In genomic region chr15:82223251-82223650, GRCm38 (mm10) we compare ENCODE assay signal across 15 mouse cellular contexts. TPM values are rescaled to one million over a fixed set of nuclear protein-coding genes. Genes with fewer than 3 reads are reported as not detected.
DNase-seq lines count a peak whose midpoint lies in the region; ATAC-seq and TF ChIP-seq lines count a peak whose summit lies in the region.
"Had no signal": no experiment of that assay in that cellular context is flagged by ENCODE, and none has a peak within 500 bp of the region (broad histone marks: within the 10 kb centered on the region; RNA-seq: fewer than 3 reads in every experiment).

No protein-coding gene starts in this region.

- no peak for ATAC-seq in forebrain, embryonic 16.5 days
- no peak for ATAC-seq in liver, embryonic 12.5 days
- no peak for ATAC-seq in liver, embryonic 11.5 days (replicated peaks; ENCODE audit: low FRiP score)
- no peak for ATAC-seq in liver, embryonic 15.5 days (ENCODE audit: insufficient read depth)

- no peak for TF ChIP-seq POLR2A in MEL (IDR thresholded peaks at IDR 0.05; ENCODE audit: control insufficient read depth in 1 of 2, insufficient read depth in 1 of 2, low read depth in 1 of 2, low read length in 2 of 2, poor library complexity in 1 of 2)

- no peak for TF ChIP-seq EP300 in MEL (IDR thresholded peaks at IDR 0.05; ENCODE audit: low read depth in 1 of 2, low read length in 2 of 2)

- peak overlapping the region; percentile 50 for H3K4me3 ChIP-seq in forebrain, embryonic 10.5 days
- no peak overlapping the region for H3K4me3 ChIP-seq in forebrain, embryonic 16.5 days (replicated peaks; ENCODE audit: low read length)
- H3K4me3 ChIP-seq in liver, embryonic 12.5 days, result peak overlapping the region; percentile 55
- H3K4me3 ChIP-seq in liver, embryonic 11.5 days (ENCODE audit: low read depth, low read length), result no peak overlapping the region
- no peak overlapping the region for H3K4me3 ChIP-seq in MEL (ENCODE audit: control insufficient read depth in 1 of 2, insufficient read depth in 1 of 2, low read depth in 2 of 2, low read length in 2 of 2)
- H3K4me3 ChIP-seq in liver, embryonic 15.5 days (replicated peaks), result peak overlapping the region; percentile 56; the same call in 1 of the 2 replicates

- H3K4me1 ChIP-seq in forebrain, embryonic 10.5 days, result peaks cover 48% of the 10 kb centered on the region
- peaks cover 11% of the 10 kb centered on the region for H3K4me1 ChIP-seq in forebrain, embryonic 16.5 days (replicated peaks; ENCODE audit: control insufficient read depth, insufficient read depth, low read length)
- H3K4me1 ChIP-seq in liver, embryonic 12.5 days, result peaks cover 44% of the 10 kb centered on the region
- H3K4me1 ChIP-seq in liver, embryonic 11.5 days (replicated peaks; ENCODE audit: control insufficient read depth, insufficient read depth, low read length), result peaks cover 6% of the 10 kb centered on the region
- H3K4me1 ChIP-seq in MEL (ENCODE audit: control insufficient read depth in 1 of 2, insufficient read depth in 2 of 2, low read length in 2 of 2), result peaks cover 0 to 24% of the 10 kb centered on the region in 2 experiments
- H3K4me1 ChIP-seq in liver, embryonic 15.5 days (replicated peaks), result peaks cover 30% of the 10 kb centered on the region

- H3K79me2 ChIP-seq in MEL (ENCODE audit: control insufficient read depth, insufficient read depth, low read length, poor library complexity), result no peaks in the 10 kb centered on the region

- DNase-seq in forebrain, embryonic 10.5 days (ENCODE audit: extremely low spot score, low spot score), result no peak
- DNase-seq in liver, embryonic 11.5 days (ENCODE audit: low spot score), result no peak
- no peak for DNase-seq in MEL (ENCODE audit: low read depth, low spot score)
- DNase-seq in right cerebral cortex, adult 18-20 months, result no peak
- no peak for DNase-seq in embryo, embryonic 10 days (ENCODE audit: low spot score)
- DNase-seq: adrenal gland, postnatal 10 days; cerebellum, postnatal 36 days; kidney, adult 9 months; lung, postnatal 36 days had no signal

- H3K27me3 ChIP-seq in forebrain, embryonic 10.5 days (ENCODE audit: poor library complexity, severe bottlenecking), result peaks cover 69% of the 10 kb centered on the region
- peaks cover 3% of the 10 kb centered on the region; the same call in 1 of the 2 replicates for H3K27me3 ChIP-seq in forebrain, embryonic 16.5 days (replicated peaks; ENCODE audit: control insufficient read depth, insufficient read depth, low read length)
- H3K27me3 ChIP-seq in liver, embryonic 12.5 days (replicated peaks), result peaks cover 82% of the 10 kb centered on the region
- H3K27me3 ChIP-seq in liver, embryonic 11.5 days (replicated peaks; ENCODE audit: control insufficient read depth, insufficient read depth, low read length), result peaks cover 43% of the 10 kb centered on the region
- no peaks in the 10 kb centered on the region for H3K27me3 ChIP-seq in MEL (ENCODE audit: control insufficient read depth in 1 of 2, insufficient read depth in 2 of 2, low read length in 2 of 2)
- H3K27me3 ChIP-seq in liver, embryonic 15.5 days, result peaks cover 81% of the 10 kb centered on the region

- peak overlapping the region; percentile 48; the same call in 1 of the 2 replicates for H3K27ac ChIP-seq in forebrain, embryonic 10.5 days
- no peak overlapping the region for H3K27ac ChIP-seq in forebrain, embryonic 16.5 days (ENCODE audit: low read length)
- no peak overlapping the region for H3K27ac ChIP-seq in liver, embryonic 12.5 days
- H3K27ac ChIP-seq in liver, embryonic 11.5 days (ENCODE audit: low read depth, low read length), result no peak overlapping the region
- no peak overlapping the region for H3K27ac ChIP-seq in MEL (ENCODE audit: control insufficient read depth, low read depth, low read length)
- no peak overlapping the region for H3K27ac ChIP-seq in liver, embryonic 15.5 days (replicated peaks)

- no peak for TF ChIP-seq CTCF in MEL (IDR thresholded peaks at IDR 0.05 in 2 of 3, conservative IDR thresholded peaks at IDR 0.05 in 1 of 3; ENCODE audit: control insufficient read depth in 1 of 3, insufficient read depth in 1 of 3, low read depth in 2 of 3, low read length in 3 of 3, poor library complexity in 1 of 3, severe bottlenecking in 1 of 3)

- no peak overlapping the region for H3K4me2 ChIP-seq in forebrain, embryonic 16.5 days (ENCODE audit: low read length)
- H3K4me2 ChIP-seq in liver, embryonic 12.5 days, result peak overlapping the region; percentile 71
- H3K4me2 ChIP-seq in liver, embryonic 11.5 days, result no peak overlapping the region
- peak overlapping the region; percentile 79 for H3K4me2 ChIP-seq in liver, embryonic 15.5 days

- no peaks in the 10 kb centered on the region for H3K9me3 ChIP-seq in forebrain, embryonic 10.5 days
- no peaks in the 10 kb centered on the region for H3K9me3 ChIP-seq in forebrain, embryonic 16.5 days (ENCODE audit: control insufficient read depth, low read length)
- H3K9me3 ChIP-seq in liver, embryonic 12.5 days (replicated peaks), result no peaks in the 10 kb centered on the region
- no peaks in the 10 kb centered on the region for H3K9me3 ChIP-seq in liver, embryonic 11.5 days (ENCODE audit: control insufficient read depth, low read length)
- H3K9me3 ChIP-seq in MEL (replicated peaks; ENCODE audit: insufficient read depth, low read length), result no peaks in the 10 kb centered on the region
- no peaks in the 10 kb centered on the region for H3K9me3 ChIP-seq in liver, embryonic 15.5 days (replicated peaks)

- H3K36me3 ChIP-seq in forebrain, embryonic 10.5 days (replicated peaks), result no peaks in the 10 kb centered on the region
- H3K36me3 ChIP-seq in forebrain, embryonic 16.5 days (ENCODE audit: control insufficient read depth, insufficient read depth), result no peaks in the 10 kb centered on the region
- H3K36me3 ChIP-seq in liver, embryonic 12.5 days, result no peaks in the 10 kb centered on the region
- no peaks in the 10 kb centered on the region for H3K36me3 ChIP-seq in liver, embryonic 11.5 days (ENCODE audit: control insufficient read depth, insufficient read depth, low read length)
- peaks cover 0 to 7% of the 10 kb centered on the region in 2 experiments; a peak in 2 of 4 replicates for H3K36me3 ChIP-seq in MEL (ENCODE audit: control insufficient read depth in 1 of 2, insufficient read depth in 2 of 2, low read length in 2 of 2)
- H3K36me3 ChIP-seq in liver, embryonic 15.5 days (replicated peaks), result no peaks in the 10 kb centered on the region

- WGBS in forebrain, embryonic 10.5 days, result 62% methylated on average over 7 of the region's 7 CpGs
- 66% methylated on average over 7 of the region's 7 CpGs for WGBS in forebrain, embryonic 16.5 days
- 17% methylated on average over 7 of the region's 7 CpGs for WGBS in liver, embryonic 12.5 days (ENCODE audit: insufficient replicate concordance)
- WGBS in liver, embryonic 11.5 days, result 21% methylated on average over 7 of the region's 7 CpGs
- WGBS in liver, embryonic 15.5 days (ENCODE audit: insufficient replicate concordance), result 26% methylated on average over 7 of the region's 7 CpGs

- TF ChIP-seq RAD21 in MEL (IDR thresholded peaks at IDR 0.05; ENCODE audit: low read depth, low read length), result no peak

- no peak overlapping the region for H3K9ac ChIP-seq in forebrain, embryonic 16.5 days (replicated peaks; ENCODE audit: low read depth, low read length)
- no peak overlapping the region for H3K9ac ChIP-seq in liver, embryonic 12.5 days
- H3K9ac ChIP-seq in liver, embryonic 11.5 days (ENCODE audit: low read depth, low read length), result no peak overlapping the region
- H3K9ac ChIP-seq in MEL (ENCODE audit: control insufficient read depth, low read depth, low read length, poor library complexity, severe bottlenecking), result no peak overlapping the region
- no peak overlapping the region for H3K9ac ChIP-seq in liver, embryonic 15.5 days

RNA-seq across cellular contexts. Expression of gene Tnfrsf13c, which starts 0.9 kb away (rescaled TPM):
- 0.18 TPM in 1 of 2 replicates, not detected in the other for polyA plus RNA-seq in forebrain, embryonic 10.5 days (2016; fragmentation: Nextera tagmentation; extraction: Ambion mirVana)
- polyA plus RNA-seq in forebrain, embryonic 16.5 days (2015; fragmentation: Nextera tagmentation; extraction: Ambion mirVana), result 0.10 and 0.25 TPM in 2 replicates
- polyA plus RNA-seq in liver, embryonic 12.5 days (2016; fragmentation: Nextera tagmentation; extraction: Ambion mirVana), result 0.30 TPM in 2 replicates
- polyA plus RNA-seq in liver, embryonic 11.5 days (2014; fragmentation: Nextera tagmentation; extraction: Ambion mirVana), result 0.16 and 0.56 TPM in 2 replicates
- 1.5 TPM in 2 replicates for total RNA-seq in MEL (2012; rRNA removed)
- under 1 TPM in 1 of 2 experiments, not detected in 1; 0.63 TPM for polyA plus RNA-seq in MEL (2012; ENCODE audit: insufficient read depth in 1 of 2, insufficient read length in 2 of 2, low read depth in 1 of 2, low replicate concordance in 2 of 2, missing spikeins in 1 of 2)
- polyA plus RNA-seq in liver, embryonic 15.5 days (2015; fragmentation: Nextera tagmentation; extraction: Ambion mirVana), result 0.40 and 0.79 TPM in 2 replicates

RNA-seq across cellular contexts. Expression of gene Shisa8, which starts 10.6 kb away (rescaled TPM):
- polyA plus RNA-seq in forebrain, embryonic 10.5 days (2016; fragmentation: Nextera tagmentation; extraction: Ambion mirVana), result 0.87 and 0.95 TPM in 2 replicates
- polyA plus RNA-seq in forebrain, embryonic 16.5 days (2015; fragmentation: Nextera tagmentation; extraction: Ambion mirVana), result 0.66 and 0.70 TPM in 2 replicates
- 0.31 and 0.37 TPM in 2 replicates for polyA plus RNA-seq in liver, embryonic 12.5 days (2016; fragmentation: Nextera tagmentation; extraction: Ambion mirVana)
- 0.12 and 0.73 TPM in 2 replicates for polyA plus RNA-seq in liver, embryonic 11.5 days (2014; fragmentation: Nextera tagmentation; extraction: Ambion mirVana)
- not detected in 2 replicates for total RNA-seq in MEL (2012; rRNA removed)
- polyA plus RNA-seq in MEL (2012; ENCODE audit: insufficient read depth in 1 of 2, insufficient read length in 2 of 2, low read depth in 1 of 2, low replicate concordance in 2 of 2, missing spikeins in 1 of 2), result under 1 TPM in 1 of 2 experiments, not detected in 1; 0.10 TPM
- 0.08 and 0.12 TPM in 2 replicates for polyA plus RNA-seq in liver, embryonic 15.5 days (2015; fragmentation: Nextera tagmentation; extraction: Ambion mirVana)
- total RNA-seq: granulocyte monocyte progenitor cell, adult 5-6 weeks had no signal

RNA-seq across cellular contexts. Expression of gene Cenpm, which starts 21.3 kb away (rescaled TPM):
- 95.1 and 97.3 TPM in 2 replicates for polyA plus RNA-seq in forebrain, embryonic 10.5 days (2016; fragmentation: Nextera tagmentation; extraction: Ambion mirVana)
- 29.8 and 34.6 TPM in 2 replicates for polyA plus RNA-seq in forebrain, embryonic 16.5 days (2015; fragmentation: Nextera tagmentation; extraction: Ambion mirVana)
- 48.3 and 51.2 TPM in 2 replicates for polyA plus RNA-seq in liver, embryonic 12.5 days (2016; fragmentation: Nextera tagmentation; extraction: Ambion mirVana)
- 56.5 and 58.8 TPM in 2 replicates for polyA plus RNA-seq in liver, embryonic 11.5 days (2014; fragmentation: Nextera tagmentation; extraction: Ambion mirVana)
- total RNA-seq in MEL (2012; rRNA removed), result 23.5 and 23.7 TPM in 2 replicates
- polyA plus RNA-seq in MEL (2012; ENCODE audit: insufficient read depth in 1 of 2, insufficient read length in 2 of 2, low read depth in 1 of 2, low replicate concordance in 2 of 2, missing spikeins in 1 of 2), result 10 to 100 TPM in 1 of 2 experiments, not detected in 1; 56.3 TPM
- polyA plus RNA-seq in liver, embryonic 15.5 days (2015; fragmentation: Nextera tagmentation; extraction: Ambion mirVana), result 32.8 and 33.7 TPM in 2 replicates

RNA-seq across cellular contexts. Expression of gene 1500009C09Rik, which starts 28.9 kb away (rescaled TPM):
- polyA plus RNA-seq in forebrain, embryonic 10.5 days (2016; fragmentation: Nextera tagmentation; extraction: Ambion mirVana), result 0.26 TPM in 1 of 2 replicates, not detected in the other
- 17.0 and 18.6 TPM in 2 replicates for polyA plus RNA-seq in forebrain, embryonic 16.5 days (2015; fragmentation: Nextera tagmentation; extraction: Ambion mirVana)
- not detected in 2 replicates for polyA plus RNA-seq in liver, embryonic 12.5 days (2016; fragmentation: Nextera tagmentation; extraction: Ambion mirVana)
- polyA plus RNA-seq in liver, embryonic 11.5 days (2014; fragmentation: Nextera tagmentation; extraction: Ambion mirVana), result not detected in 2 replicates
- not detected in 2 replicates for total RNA-seq in MEL (2012; rRNA removed)
- polyA plus RNA-seq in MEL (2012; ENCODE audit: insufficient read depth in 1 of 2, insufficient read length in 2 of 2, low read depth in 1 of 2, low replicate concordance in 2 of 2, missing spikeins in 1 of 2), result not detected
- not detected in 2 replicates for polyA plus RNA-seq in liver, embryonic 15.5 days (2015; fragmentation: Nextera tagmentation; extraction: Ambion mirVana)
- total RNA-seq: granulocyte monocyte progenitor cell, adult 5-6 weeks; hematopoietic stem cell, adult 5-6 weeks had no signal
- polyA plus RNA-seq: thymus, postnatal 0 days had no signal

RNA-seq across cellular contexts. Expression of gene Sept3, which starts 51.4 kb away (rescaled TPM):
- 62.1 and 62.5 TPM in 2 replicates for polyA plus RNA-seq in forebrain, embryonic 10.5 days (2016; fragmentation: Nextera tagmentation; extraction: Ambion mirVana)
- 427 TPM in 2 replicates for polyA plus RNA-seq in forebrain, embryonic 16.5 days (2015; fragmentation: Nextera tagmentation; extraction: Ambion mirVana)
- 0.81 and 1.4 TPM in 2 replicates for polyA plus RNA-seq in liver, embryonic 12.5 days (2016; fragmentation: Nextera tagmentation; extraction: Ambion mirVana)
- 7.1 and 7.4 TPM in 2 replicates for polyA plus RNA-seq in liver, embryonic 11.5 days (2014; fragmentation: Nextera tagmentation; extraction: Ambion mirVana)
- total RNA-seq in MEL (2012; rRNA removed), result not detected in 2 replicates
- not detected for polyA plus RNA-seq in MEL (2012; ENCODE audit: insufficient read depth in 1 of 2, insufficient read length in 2 of 2, low read depth in 1 of 2, low replicate concordance in 2 of 2, missing spikeins in 1 of 2)
- polyA plus RNA-seq in liver, embryonic 15.5 days (2015; fragmentation: Nextera tagmentation; extraction: Ambion mirVana), result 0.12 and 0.16 TPM in 2 replicates

Comparison
In these comparisons a context has a peak if more than half of its experiments do, and no peak if none do; other contexts are left out.
1. H3K4me3 ChIP-seq: peak in forebrain, embryonic 10.5 days (single experiment), liver, embryonic 12.5 days (single experiment) and liver, embryonic 15.5 days (single experiment); none in forebrain, embryonic 16.5 days (single experiment), liver, embryonic 11.5 days (single experiment) and MEL (0 of 2).
2. H3K4me2 ChIP-seq: peak in liver, embryonic 12.5 days (single experiment) and liver, embryonic 15.5 days (single experiment); none in forebrain, embryonic 16.5 days (single experiment) and liver, embryonic 11.5 days (single experiment).